Mouse (Mus musculus): ENCODE results near the gene Trpv4. TPM values are rescaled to one million over a fixed set of nuclear protein-coding genes. Genes with fewer than 3 reads are reported as not detected.

Trpv4 gene
- polyA plus RNA-seq, 1 experiment from 2014 or later = 0.32 TPM

DNA sequence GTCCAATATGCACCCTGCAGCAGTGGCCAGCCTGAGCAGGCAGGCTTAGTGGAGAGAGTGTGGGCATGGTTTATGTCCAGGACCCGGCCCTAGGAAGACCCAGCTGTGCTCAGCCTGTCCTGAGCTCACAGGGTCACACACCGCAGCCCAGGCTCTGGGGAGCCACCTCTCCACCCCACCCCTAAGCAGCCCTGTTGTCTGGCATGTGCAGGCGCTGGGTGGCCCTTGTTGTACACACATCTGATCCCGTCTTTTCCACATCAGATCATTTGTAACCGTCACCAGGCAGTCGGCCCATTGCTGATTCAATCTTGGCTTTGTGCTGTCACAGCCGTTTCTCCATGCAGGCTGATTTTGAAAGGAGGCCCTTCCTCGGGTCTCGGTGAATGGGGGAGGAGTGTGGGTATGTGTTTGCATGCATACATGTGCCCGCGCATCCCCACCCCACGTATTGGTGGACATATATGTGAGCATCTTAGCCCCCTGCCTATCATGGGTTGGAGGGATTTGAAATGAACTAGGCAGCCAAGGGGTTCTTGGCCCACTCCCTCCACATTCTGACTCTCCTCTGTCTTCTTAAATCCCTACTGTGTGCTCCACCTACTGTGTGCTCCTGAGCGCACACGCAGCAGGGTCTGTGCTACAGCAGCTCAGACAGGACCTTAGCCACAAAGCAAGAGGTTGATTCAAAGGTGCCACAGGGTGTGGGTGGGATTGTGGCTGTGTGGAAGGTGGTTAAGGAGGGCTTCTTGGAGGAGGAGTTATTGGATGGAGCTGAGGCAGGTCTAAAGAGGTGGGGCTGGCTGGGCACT is 73.7 kb downstream of the Trpv4 start:
- 47% methylated on average over 14 of the region's 14 CpGs for WGBS
- Histone ChIP-seq H3K4me1 (ENCODE audit: control insufficient read depth, insufficient read depth, low read length) (peaks cover 61% of the 10 kb centered on the region), H3K27me3 (ENCODE audit: control insufficient read depth, insufficient read depth, low read length) (no peaks in the 10 kb centered on the region), H3K9ac (ENCODE audit: low read length) (no peak overlapping the region), H3K36me3 (ENCODE audit: control insufficient read depth, insufficient read depth, low read length) (no peaks in the 10 kb centered on the region), H3K4me3 (ENCODE audit: low read depth, low read length) (no peak overlapping the region), H3K27ac (ENCODE audit: low read depth, low read length) (peak overlapping the region; percentile 58), H3K9me3 (ENCODE audit: control insufficient read depth, low read length) (no peaks in the 10 kb centered on the region), H3K4me2 (ENCODE audit: low read depth) (no peak overlapping the region)
- DNase-seq (ENCODE audit: low spot score) = peak; percentile 57
- peak; percentile 52 for ATAC-seq (ENCODE audit: insufficient read depth, low FRiP score, low TSS enrichment)

DNA sequence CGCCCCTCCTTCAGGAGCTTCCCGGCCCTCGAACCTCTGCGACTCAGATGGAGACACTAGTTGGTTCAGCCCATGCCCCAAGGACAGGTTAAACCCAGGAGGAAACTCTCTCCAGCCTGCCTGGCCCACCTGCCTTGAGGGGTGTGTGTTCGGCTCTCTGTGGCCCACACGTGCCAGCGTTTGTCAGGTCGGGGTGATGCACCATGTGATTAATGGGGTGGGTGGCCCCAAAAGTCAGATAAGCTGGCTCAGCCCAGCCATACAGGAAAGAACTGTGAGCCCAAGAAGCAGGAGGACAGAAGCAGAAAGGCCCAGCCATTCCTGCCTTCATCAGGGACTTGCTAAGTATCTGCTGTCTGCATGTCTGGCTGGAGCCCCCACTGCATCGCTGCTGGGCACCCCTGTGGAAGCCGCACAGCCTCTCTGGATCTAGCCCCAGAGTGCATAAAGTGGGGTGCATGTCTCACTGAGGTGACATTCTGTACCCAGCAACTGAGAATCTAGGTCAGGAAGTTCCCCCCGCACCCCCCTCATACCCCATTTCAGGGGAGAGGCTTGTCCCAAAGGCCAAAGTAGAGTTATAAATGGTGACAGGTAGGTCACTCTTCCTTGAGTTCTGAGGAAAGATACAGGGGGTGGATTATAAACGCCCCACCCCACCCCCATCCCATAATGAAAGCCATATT is 74.6 kb downstream of the Trpv4 start:
- DNase-seq (ENCODE audit: low spot score) (no peak), ATAC-seq (ENCODE audit: insufficient read depth, low FRiP score, low TSS enrichment) (no peak)
- H3K27me3 ChIP-seq (ENCODE audit: control insufficient read depth, insufficient read depth, low read length) = no peaks in the 10 kb centered on the region
- 0 out of 2 replicates have a peak overlapping the region, but pooled peaks have one; percentile 58 for H3K27ac ChIP-seq (ENCODE audit: low read depth, low read length)
- H3K36me3 ChIP-seq (ENCODE audit: control insufficient read depth, insufficient read depth, low read length) = no peaks in the 10 kb centered on the region
- no peaks in the 10 kb centered on the region for H3K9me3 ChIP-seq (ENCODE audit: control insufficient read depth, low read length)
- H3K9ac ChIP-seq (ENCODE audit: low read length) = no peak overlapping the region
- H3K4me3 ChIP-seq (ENCODE audit: low read depth, low read length) = no peak overlapping the region
- H3K4me1 ChIP-seq (ENCODE audit: control insufficient read depth, insufficient read depth, low read length) = peaks cover 53% of the 10 kb centered on the region
- WGBS = 79% methylated on average over 12 of the region's 12 CpGs
- H3K4me2 ChIP-seq (ENCODE audit: low read depth) = no peak overlapping the region

DNA sequence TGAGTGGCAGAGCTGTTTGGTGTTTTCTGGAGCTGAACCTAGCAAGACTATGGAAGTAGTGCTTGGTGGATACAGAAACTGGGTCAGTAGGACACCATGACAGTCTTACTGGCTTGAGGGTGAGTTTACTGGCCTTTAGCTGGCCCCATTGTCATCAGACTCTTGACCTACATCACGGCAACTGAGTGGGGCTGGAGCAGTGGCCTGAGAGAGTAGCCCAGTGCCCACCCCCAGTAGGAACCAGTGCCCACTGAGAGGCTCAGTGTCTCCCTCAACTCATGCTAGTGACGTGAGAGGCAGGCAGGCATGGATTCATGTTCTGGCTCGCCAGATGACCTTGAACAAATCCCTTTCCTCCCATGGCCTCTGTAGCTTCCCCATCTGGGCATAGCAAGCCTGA is 75.2 kb downstream of the Trpv4 start:
- WGBS = 88% methylated on average over 3 of the region's 3 CpGs
- Histone ChIP-seq H3K9ac (ENCODE audit: low read length) (no peak overlapping the region), H3K4me3 (ENCODE audit: low read depth, low read length) (no peak overlapping the region), H3K4me2 (ENCODE audit: low read depth) (no peak overlapping the region), H3K9me3 (ENCODE audit: control insufficient read depth, low read length) (no peaks in the 10 kb centered on the region), H3K36me3 (ENCODE audit: control insufficient read depth, insufficient read depth, low read length) (no peaks in the 10 kb centered on the region), H3K27me3 (ENCODE audit: control insufficient read depth, insufficient read depth, low read length) (no peaks in the 10 kb centered on the region), H3K4me1 (ENCODE audit: control insufficient read depth, insufficient read depth, low read length) (peaks cover 50% of the 10 kb centered on the region), H3K27ac (ENCODE audit: low read depth, low read length) (0 out of 2 replicates have a peak overlapping the region, but pooled peaks have one; percentile 58)
- ATAC-seq (ENCODE audit: insufficient read depth, low FRiP score, low TSS enrichment) (no peak), DNase-seq (ENCODE audit: low spot score) (no peak)

DNA sequence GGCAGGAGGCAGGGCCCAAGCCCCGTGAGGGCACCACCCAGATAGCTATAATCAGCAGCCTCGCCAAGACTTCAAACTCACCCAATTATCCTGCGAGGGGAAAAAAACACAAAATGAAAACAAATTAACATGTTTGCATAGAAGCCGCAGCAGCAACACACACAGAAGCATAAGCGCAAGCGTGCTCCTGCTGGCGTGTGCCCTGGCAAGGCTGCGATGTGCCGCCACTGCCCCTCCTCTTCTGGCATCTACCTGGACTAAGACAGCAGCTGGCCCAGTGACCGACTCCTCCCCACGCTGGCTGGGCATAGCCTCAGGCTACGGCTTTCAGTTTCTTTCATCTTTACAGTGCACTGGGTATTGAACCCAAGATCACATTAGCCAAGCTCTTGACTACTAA is 76.7 kb downstream of the Trpv4 start:
- 85% methylated on average over 12 of the region's 12 CpGs for WGBS
- no peak overlapping the region for H3K4me3 ChIP-seq (ENCODE audit: low read depth, low read length)
- H3K36me3 ChIP-seq (ENCODE audit: control insufficient read depth, insufficient read depth, low read length) = no peaks in the 10 kb centered on the region
- DNase-seq (ENCODE audit: low spot score) (no peak), ATAC-seq (ENCODE audit: insufficient read depth, low FRiP score, low TSS enrichment) (no peak)
- H3K4me2 ChIP-seq (ENCODE audit: low read depth) = no peak overlapping the region
- no peaks in the 10 kb centered on the region for H3K27me3 ChIP-seq (ENCODE audit: control insufficient read depth, insufficient read depth, low read length)
- no peak overlapping the region for H3K9ac ChIP-seq (ENCODE audit: low read length)
- H3K9me3 ChIP-seq (ENCODE audit: control insufficient read depth, low read length) = no peaks in the 10 kb centered on the region
- peaks cover 47% of the 10 kb centered on the region for H3K4me1 ChIP-seq (ENCODE audit: control insufficient read depth, insufficient read depth, low read length)
- no peak overlapping the region for H3K27ac ChIP-seq (ENCODE audit: low read depth, low read length)

DNA sequence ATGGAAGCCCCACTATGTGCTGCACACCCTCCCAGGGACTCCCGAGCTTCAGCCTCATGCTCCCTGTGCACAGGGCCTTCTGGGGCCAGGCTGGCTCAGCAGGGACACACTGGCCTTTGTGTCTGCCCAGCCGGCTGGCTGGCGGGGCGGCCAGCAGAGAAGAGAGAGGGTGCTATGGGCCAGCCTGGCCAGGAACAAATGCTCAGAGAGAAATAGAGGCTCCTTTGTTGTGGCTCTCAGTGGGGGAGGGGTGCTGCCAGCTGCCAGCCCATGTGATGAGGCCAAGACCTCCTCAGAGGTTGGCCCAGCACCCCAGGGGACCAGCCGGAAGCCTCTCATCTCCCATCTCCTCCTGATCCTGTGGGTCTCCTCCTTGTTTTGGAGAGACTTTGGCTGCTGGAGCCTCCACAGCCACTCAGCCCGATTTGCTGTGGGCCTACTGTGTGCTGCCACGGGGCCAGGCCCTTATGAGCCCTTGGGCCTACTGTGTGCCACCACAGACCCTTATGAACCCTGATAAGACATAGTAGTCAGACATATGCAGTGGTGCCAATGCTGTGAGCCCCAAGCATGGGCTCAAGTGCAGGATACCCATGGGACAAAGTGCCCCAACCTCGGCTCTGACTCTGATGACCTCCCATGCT is 78.4 kb downstream of the Trpv4 start:
- no peaks in the 10 kb centered on the region for H3K36me3 ChIP-seq (ENCODE audit: control insufficient read depth, insufficient read depth, low read length)
- no peaks in the 10 kb centered on the region for H3K9me3 ChIP-seq (ENCODE audit: control insufficient read depth, low read length)
- no peak for ATAC-seq (ENCODE audit: insufficient read depth, low FRiP score, low TSS enrichment)
- peaks cover 46% of the 10 kb centered on the region for H3K4me1 ChIP-seq (ENCODE audit: control insufficient read depth, insufficient read depth, low read length)
- no peak overlapping the region for H3K4me2 ChIP-seq (ENCODE audit: low read depth)
- H3K9ac ChIP-seq (ENCODE audit: low read length) = no peak overlapping the region
- peak overlapping the region; percentile 51; the same call in 1 of the 2 replicates for H3K27ac ChIP-seq (ENCODE audit: low read depth, low read length)
- H3K27me3 ChIP-seq (ENCODE audit: control insufficient read depth, insufficient read depth, low read length) = no peaks in the 10 kb centered on the region
- H3K4me3 ChIP-seq (ENCODE audit: low read depth, low read length) = no peak overlapping the region
- peak; percentile 58 for DNase-seq (ENCODE audit: low spot score)
- WGBS = 47% methylated on average over 8 of the region's 8 CpGs

DNA sequence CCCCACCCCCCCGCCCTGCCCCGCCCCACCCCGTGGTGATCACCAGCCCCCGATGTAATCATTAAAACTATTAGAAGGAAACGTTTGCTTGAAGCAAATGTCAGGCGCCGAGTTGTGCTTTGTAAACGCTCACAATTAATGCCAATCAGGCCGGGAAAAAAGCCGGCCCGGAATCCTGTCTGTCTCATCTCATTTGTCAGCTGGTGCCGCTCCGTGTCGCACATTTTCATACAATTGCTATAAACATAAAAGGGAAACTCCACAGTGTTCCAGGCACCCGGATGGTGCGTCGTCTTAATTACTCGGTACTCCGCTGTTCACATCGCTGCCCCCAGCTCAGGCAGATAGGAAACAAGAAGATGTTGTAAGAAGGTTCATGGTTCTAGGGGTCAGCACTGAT is 79.9 kb downstream of the Trpv4 start:
- ATAC-seq (ENCODE audit: insufficient read depth, low FRiP score, low TSS enrichment) = no peak
- H3K27ac ChIP-seq (ENCODE audit: low read depth, low read length) = no peak overlapping the region
- H3K4me2 ChIP-seq (ENCODE audit: low read depth) = no peak overlapping the region
- H3K36me3 ChIP-seq (ENCODE audit: control insufficient read depth, insufficient read depth, low read length) = no peaks in the 10 kb centered on the region
- DNase-seq (ENCODE audit: low spot score) = no peak
- no peaks in the 10 kb centered on the region for H3K27me3 ChIP-seq (ENCODE audit: control insufficient read depth, insufficient read depth, low read length)
- H3K9ac ChIP-seq (ENCODE audit: low read length) = no peak overlapping the region
- H3K4me1 ChIP-seq (ENCODE audit: control insufficient read depth, insufficient read depth, low read length) = peaks cover 46% of the 10 kb centered on the region
- WGBS = 59% methylated on average over 20 of the region's 20 CpGs
- H3K4me3 ChIP-seq (ENCODE audit: low read depth, low read length) = no peak overlapping the region
- no peaks in the 10 kb centered on the region for H3K9me3 ChIP-seq (ENCODE audit: control insufficient read depth, low read length)

DNA sequence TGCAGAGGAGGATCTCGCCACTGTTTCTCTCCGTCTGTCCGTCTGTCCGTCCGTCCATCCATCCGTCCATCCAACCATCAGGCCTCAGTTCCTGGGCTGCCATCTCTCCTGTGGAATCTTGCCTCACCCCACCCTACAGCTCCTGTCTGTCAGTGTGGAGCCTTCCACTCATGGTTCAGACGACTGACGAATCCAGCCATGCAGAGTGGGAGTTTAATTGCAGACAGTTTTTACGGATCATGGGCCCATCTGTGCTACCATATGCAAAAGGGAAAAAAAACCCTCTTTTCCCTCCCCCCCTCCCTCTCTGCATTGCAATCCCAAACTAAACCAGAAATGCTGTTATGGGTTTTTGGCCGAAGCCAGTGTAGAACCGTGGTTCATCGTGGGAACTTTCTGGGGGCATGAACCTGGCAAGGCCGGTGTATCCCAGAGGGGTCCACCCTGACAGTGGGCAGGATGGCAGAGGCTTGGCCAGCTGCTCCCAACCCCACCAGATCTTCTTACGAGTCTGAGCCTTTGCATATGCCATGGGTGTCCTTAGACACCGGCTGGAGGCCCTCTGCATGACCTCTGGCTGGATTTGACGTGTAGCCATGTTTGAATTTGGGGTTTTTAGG is 82.1 kb downstream of the Trpv4 start:
- Histone ChIP-seq H3K4me1 (ENCODE audit: control insufficient read depth, insufficient read depth, low read length) (peaks cover 55% of the 10 kb centered on the region), H3K27me3 (ENCODE audit: control insufficient read depth, insufficient read depth, low read length) (0 out of 2 replicates have a peak, but pooled peaks cover 2% of the 10 kb centered on the region), H3K4me2 (ENCODE audit: low read depth) (no peak overlapping the region), H3K9ac (ENCODE audit: low read length) (no peak overlapping the region), H3K4me3 (ENCODE audit: low read depth, low read length) (no peak overlapping the region), H3K36me3 (ENCODE audit: control insufficient read depth, insufficient read depth, low read length) (no peaks in the 10 kb centered on the region), H3K27ac (ENCODE audit: low read depth, low read length) (no peak overlapping the region), H3K9me3 (ENCODE audit: control insufficient read depth, low read length) (no peaks in the 10 kb centered on the region)
- 85% methylated on average over 16 of the region's 16 CpGs for WGBS
- no peak for DNase-seq (ENCODE audit: low spot score)
- no peak for ATAC-seq (ENCODE audit: insufficient read depth, low FRiP score, low TSS enrichment)

DNA sequence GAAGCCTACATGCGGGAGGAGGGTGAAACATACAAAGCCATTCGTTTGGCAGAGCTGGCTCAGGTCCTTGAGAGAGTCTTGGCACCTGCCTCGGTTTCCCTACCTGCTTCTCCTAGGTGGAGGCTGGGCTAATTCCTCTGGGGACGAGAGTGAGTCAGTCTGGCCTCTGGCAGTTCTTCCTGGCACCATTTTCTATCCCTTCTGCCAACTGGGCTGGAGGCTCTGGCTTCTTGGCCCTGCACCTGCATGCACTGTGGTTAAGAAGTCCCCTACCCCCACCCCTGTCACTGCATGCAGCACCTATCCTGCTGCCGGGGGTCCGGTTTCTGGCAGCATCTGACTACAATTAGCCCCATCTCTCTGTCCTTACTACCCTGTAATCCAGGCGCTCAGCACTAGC is 82.7 kb downstream of the Trpv4 start:
- Histone ChIP-seq H3K4me2 (ENCODE audit: low read depth) (no peak overlapping the region), H3K4me1 (ENCODE audit: control insufficient read depth, insufficient read depth, low read length) (peaks cover 60% of the 10 kb centered on the region), H3K9ac (ENCODE audit: low read length) (no peak overlapping the region), H3K9me3 (ENCODE audit: control insufficient read depth, low read length) (no peaks in the 10 kb centered on the region), H3K27ac (ENCODE audit: low read depth, low read length) (peak overlapping the region; percentile 44; the same call in 1 of the 2 replicates), H3K4me3 (ENCODE audit: low read depth, low read length) (no peak overlapping the region), H3K36me3 (ENCODE audit: control insufficient read depth, insufficient read depth, low read length) (no peaks in the 10 kb centered on the region), H3K27me3 (ENCODE audit: control insufficient read depth, insufficient read depth, low read length) (0 out of 2 replicates have a peak, but pooled peaks cover 2% of the 10 kb centered on the region)
- no peak for DNase-seq (ENCODE audit: low spot score)
- WGBS = 86% methylated on average over 7 of the region's 7 CpGs
- ATAC-seq (ENCODE audit: insufficient read depth, low FRiP score, low TSS enrichment) = no peak

Measured in neural tube, embryonic 11.5 days (tissue).